Mouse (Mus musculus) hindbrain, embryonic 14.5 days (tissue): Measurements from ENCODE around the gene Ipo4. TPM values are rescaled to one million over a fixed set of nuclear protein-coding genes. Genes with fewer than 3 reads are reported as not detected.

Source experiments
- ATAC-seq: fragments of 200-750 bp; cut with Nextera tagmentation; 2 replicates; pipeline ENCODE4 v1.8.0; 2017; ENCODE audit warnings: moderate number of reproducible peaks, mild to moderate bottlenecking, moderate TSS enrichment, moderate library complexity; ENCODE audit not compliant: low FRiP score
- DNase-seq: peaks from one replicate; pipeline ENCODE4 v3.0.0-alpha.2; 2015; ENCODE audit warnings: low spot score
- H3K27ac ChIP-seq: fragments of 300-500 bp; sonication (generic); 2 replicates; pipeline ENCODE4 v1.5.1; 2014; ENCODE audit warnings: mild to moderate bottlenecking, moderate library complexity
- H3K27me3 ChIP-seq: fragments of 300-500 bp; sonication (generic); 2 replicates; pipeline ENCODE4 v1.6.1; 2014; ENCODE audit warnings: mild to moderate bottlenecking, low read length, mixed read lengths; ENCODE audit not compliant: control insufficient read depth, insufficient read depth
- H3K36me3 ChIP-seq: fragments of 300-500 bp; sonication (generic); replicated peaks from 2 replicates; pipeline ENCODE4 v1.6.1; 2014; ENCODE audit not compliant: control insufficient read depth, insufficient read depth
- H3K4me1 ChIP-seq: fragments of 300-500 bp; sonication (generic); replicated peaks from 2 replicates; pipeline ENCODE4 v1.6.1; 2014; ENCODE audit warnings: antibody characterized with exemption, low read length, mixed read lengths; ENCODE audit not compliant: control insufficient read depth, insufficient read depth
- H3K4me2 ChIP-seq: fragments of 300-500 bp; sonication (generic); replicated peaks from 2 replicates; pipeline ENCODE4 v1.6.1; 2014; ENCODE audit warnings: mild to moderate bottlenecking, moderate library complexity
- H3K4me3 ChIP-seq: fragments of 300-500 bp; sonication (generic); replicated peaks from 2 replicates; pipeline ENCODE4 v1.5.1; 2014; ENCODE audit warnings: mild to moderate bottlenecking, low read length
- H3K9ac ChIP-seq: fragments of 300-500 bp; sonication (generic); 2 replicates; pipeline ENCODE4 v1.6.1; 2014
- H3K9me3 ChIP-seq: fragments of 300-500 bp; sonication (generic); 2 replicates; pipeline ENCODE4 v1.6.1; 2016; ENCODE audit warnings: low read length; ENCODE audit not compliant: control insufficient read depth
- WGBS: fragments of 180-500 bp; shearing (Covaris S2); extraction: QIAGEN DNeasy Blood & Tissue Kit; methylation state at CpG from one replicate; pipeline ENCODE4 v1.1.7; 2014; 5-methylcytosine and 5-hydroxymethylcytosine counted together
- polyA plus RNA-seq: library from polyadenylated mRNA; unstranded; fragments of >200 nt; fragmentation: Nextera tagmentation; extraction: Ambion mirVana; gene quantifications from 2 replicates; pipeline ENCODE4 v1.2.1, GENCODE M21; 2014

Ipo4 gene
- polyA plus RNA-seq, 1 experiment from 2014 or later, result 114 TPM

- DNase-seq (no peak), ATAC-seq (no peak)
- H3K27me3 ChIP-seq, result no peaks in the 10 kb centered on the region
- H3K9me3 ChIP-seq, result no peaks in the 10 kb centered on the region
- WGBS, result 81% methylated on average over 16 of the region's 16 CpGs
- peaks cover 8% of the 10 kb centered on the region; the same call in 1 of the 2 replicates for H3K36me3 ChIP-seq
- no peak overlapping the region for H3K4me3 ChIP-seq
- H3K27ac ChIP-seq, result no peak overlapping the region
- peaks cover 10% of the 10 kb centered on the region for H3K4me1 ChIP-seq
- H3K4me2 ChIP-seq, result no peak overlapping the region
- no peak overlapping the region for H3K9ac ChIP-seq
Observed at GRCm38 (mm10) chr14:55576376-55576775, 59.4 kb downstream of the Ipo4 start.

DNA sequence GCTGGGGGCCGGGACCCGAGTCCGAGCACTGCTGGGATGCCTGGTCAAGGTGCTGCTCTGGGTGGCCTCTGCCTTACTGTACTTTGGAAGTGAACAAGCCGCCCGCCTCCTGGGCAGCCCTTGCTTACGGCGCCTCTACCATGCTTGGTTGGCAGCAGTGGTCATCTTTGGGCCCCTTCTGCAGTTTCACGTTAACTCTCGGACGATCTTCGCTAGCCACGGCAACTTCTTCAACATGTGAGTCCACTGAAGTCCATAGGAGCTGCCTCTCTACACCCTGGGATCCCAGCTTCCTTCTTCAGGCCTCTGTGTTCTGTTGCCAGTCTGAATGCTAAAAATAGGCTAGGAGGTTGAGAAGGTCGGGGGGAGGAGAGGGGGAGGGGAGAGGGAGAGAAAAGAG, 60.0 kb downstream of the Ipo4 start:
- H3K9me3 ChIP-seq, result no peaks in the 10 kb centered on the region
- H3K36me3 ChIP-seq, result peaks cover 7% of the 10 kb centered on the region; the same call in 1 of the 2 replicates
- no peaks in the 10 kb centered on the region for H3K27me3 ChIP-seq
- ATAC-seq (no peak), DNase-seq (no peak)
- H3K27ac ChIP-seq, result no peak overlapping the region
- H3K4me3 ChIP-seq, result no peak overlapping the region
- 77% methylated on average over 13 of the region's 13 CpGs for WGBS
- H3K4me1 ChIP-seq, result peaks cover 10% of the 10 kb centered on the region
- no peak overlapping the region for H3K9ac ChIP-seq
- H3K4me2 ChIP-seq, result no peak overlapping the region

Other genes with a start within 250 kb of the Ipo4 start
- 12.4 and 14.1 TPM in 2 replicates for gene Dhrs4, start 157.2 kb downstream of the Ipo4 start, polyA plus RNA-seq
- gene Carmil3, start 145.3 kb downstream of the Ipo4 start, polyA plus RNA-seq, result 30.0 and 31.1 TPM in 2 replicates
- gene Cpne6, start 125.5 kb downstream of the Ipo4 start, polyA plus RNA-seq, result 3.2 and 4.2 TPM in 2 replicates
- 0.10 and 0.17 TPM in 2 replicates for gene Nrl, start 111.0 kb downstream of the Ipo4 start, polyA plus RNA-seq
- gene Pck2, start 95.7 kb downstream of the Ipo4 start, polyA plus RNA-seq, result 17.5 and 19.2 TPM in 2 replicates
- 107 and 112 TPM in 2 replicates for gene Dcaf11, start 76.0 kb downstream of the Ipo4 start, polyA plus RNA-seq
- 1.4 TPM in 1 of 2 replicates, not detected in the other for gene A730061H03Rik, start 75.6 kb downstream of the Ipo4 start, polyA plus RNA-seq
- 0.27 TPM in 1 of 2 replicates, not detected in the other for gene Fitm1, start 60.3 kb downstream of the Ipo4 start, polyA plus RNA-seq
- gene Psme1, start 57.8 kb downstream of the Ipo4 start, polyA plus RNA-seq, result 192 and 207 TPM in 2 replicates
- gene Emc9, start 50.7 kb downstream of the Ipo4 start, polyA plus RNA-seq, result 37.2 and 39.2 TPM in 2 replicates
- gene Psme2, start 44.8 kb downstream of the Ipo4 start, polyA plus RNA-seq, result 152 and 179 TPM in 2 replicates
- gene Rnf31, start 44.2 kb downstream of the Ipo4 start, polyA plus RNA-seq, result 12.5 and 20.4 TPM in 2 replicates
- 7.4 and 8.0 TPM in 2 replicates for gene Irf9, start 32.4 kb downstream of the Ipo4 start, polyA plus RNA-seq
- gene Rec8, start 17.9 kb downstream of the Ipo4 start, polyA plus RNA-seq, result 8.6 and 9.0 TPM in 2 replicates
- gene Gm49378, start 1.9 kb upstream of the Ipo4 start, polyA plus RNA-seq, result 1.5 and 2.8 TPM in 2 replicates
- 58.9 and 68.0 TPM in 2 replicates for gene Tm9sf1, start 7.8 kb upstream of the Ipo4 start, polyA plus RNA-seq
- gene Tssk4, start 14.2 kb upstream of the Ipo4 start, polyA plus RNA-seq, result 0.31 and 0.33 TPM in 2 replicates
- gene Mdp1, start 24.6 kb upstream of the Ipo4 start, polyA plus RNA-seq, result 70.4 and 71.0 TPM in 2 replicates
- gene Gmpr2, start 36.0 kb upstream of the Ipo4 start, polyA plus RNA-seq, result 35.8 and 40.8 TPM in 2 replicates
- gene Nedd8, start 36.2 kb upstream of the Ipo4 start, polyA plus RNA-seq, result 544 and 612 TPM in 2 replicates
- gene Tinf2, start 45.9 kb upstream of the Ipo4 start, polyA plus RNA-seq, result 24.3 and 25.1 TPM in 2 replicates
- gene Tgm1, start 78.0 kb upstream of the Ipo4 start, polyA plus RNA-seq, result 0.14 and 0.25 TPM in 2 replicates
- gene Rabggta, start 86.3 kb upstream of the Ipo4 start, polyA plus RNA-seq, result 46.2 and 48.8 TPM in 2 replicates
- gene Dhrs1, start 109.7 kb upstream of the Ipo4 start, polyA plus RNA-seq, result 70.8 and 72.3 TPM in 2 replicates
- 31.4 and 33.0 TPM in 2 replicates for gene Nop9, start 109.7 kb upstream of the Ipo4 start, polyA plus RNA-seq
- gene Cideb, start 122.5 kb upstream of the Ipo4 start, polyA plus RNA-seq, result not detected in 2 replicates
- gene Ltb4r2, start 125.5 kb upstream of the Ipo4 start, polyA plus RNA-seq, result 0.36 and 0.70 TPM in 2 replicates
- 0.20 TPM in 1 of 2 replicates, not detected in the other for gene Ltb4r1, start 130.0 kb upstream of the Ipo4 start, polyA plus RNA-seq
- gene Adcy4, start 148.1 kb upstream of the Ipo4 start, polyA plus RNA-seq, result 5.0 and 5.8 TPM in 2 replicates
- gene Ripk3, start 152.9 kb upstream of the Ipo4 start, polyA plus RNA-seq, result 1.8 and 2.9 TPM in 2 replicates
- gene Nfatc4, start 187.2 kb upstream of the Ipo4 start, polyA plus RNA-seq, result 9.4 and 10.1 TPM in 2 replicates
- gene Nynrin, start 218.1 kb upstream of the Ipo4 start, polyA plus RNA-seq, result 10.8 and 11.7 TPM in 2 replicates
- gene Cbln3, start 248.4 kb upstream of the Ipo4 start, polyA plus RNA-seq, result 0.51 and 0.56 TPM in 2 replicates
- 6.6 and 7.0 TPM in 2 replicates for gene Khnyn, start 249.0 kb upstream of the Ipo4 start, polyA plus RNA-seq